Mouse (Mus musculus) adrenal gland, adult 10 weeks (tissue): ENCODE data around the gene Vmn1r23. TPM values are rescaled to one million over a fixed set of nuclear protein-coding genes. Genes with fewer than 3 reads are reported as not detected.

Experiments used
- polyA plus RNA-seq: library from polyadenylated mRNA; stranded (reverse); fragments of 350-450 nt; fragmentation: Illumina TruSeq; extraction: RNeasy Lipid Tissue Mini Kit (QIAGEN cat#74804); gene quantifications from one replicate; pipeline ENCODE4 v1.2.3, GENCODE M21; 2014; ENCODE audit warnings: low read depth, low replicate concordance

Vmn1r23 gene
- not detected for polyA plus RNA-seq

GRCm38 (mm10) chr6:57926738-57927137, at the start of gene Vmn1r23:
Vmn1r23 (minus strand) TSS chr6:57926838.

GRCm38 (mm10) chr6:57961403-57961802, 34.8 kb upstream of the Vmn1r23 start, which contains the start of gene Vmn1r24:
Vmn1r24 (minus strand) TSS chr6:57961503.

GRCm38 (mm10) chr6:57907928-57908327, 18.7 kb downstream of the Vmn1r23 start, which contains the start of gene Vmn1r22:
Vmn1r22 (minus strand) TSS chr6:57908028.

Other genes with a start within 250 kb of the Vmn1r23 start
- 31.9 TPM for gene Pyurf, start 234.8 kb downstream of the Vmn1r23 start, polyA plus RNA-seq
- 26.7 TPM for gene Lancl2, start 224.3 kb downstream of the Vmn1r23 start, polyA plus RNA-seq
- gene Vopp1, start 101.7 kb downstream of the Vmn1r23 start, polyA plus RNA-seq, result 33.6 TPM
- gene Vmn1r21, start 76.5 kb downstream of the Vmn1r23 start, polyA plus RNA-seq, result not detected
- not detected for gene Vmn1r22, start 18.8 kb downstream of the Vmn1r23 start, polyA plus RNA-seq
- not detected for gene Vmn1r24, start 34.7 kb upstream of the Vmn1r23 start, polyA plus RNA-seq
- gene Vmn1r25, start 54.0 kb upstream of the Vmn1r23 start, polyA plus RNA-seq, result not detected
- not detected for gene Vmn1r26, start 88.3 kb upstream of the Vmn1r23 start, polyA plus RNA-seq